20 mouse cellular contexts compared by ENCODE assay signal in genomic region chr15:77196001-77196400, GRCm38 (mm10).
DNase-seq lines count a peak whose midpoint lies in the region; ATAC-seq and TF ChIP-seq lines count a peak whose summit lies in the region.
"Had no signal": no experiment of that assay in that cellular context is flagged by ENCODE, and none has a peak within 500 bp of the region (broad histone marks: within the 10 kb centered on the region; RNA-seq: fewer than 3 reads in every experiment).

No protein-coding gene starts in this region.

- H3K36me3 ChIP-seq in kidney, embryonic 15.5 days: no peaks in the 10 kb centered on the region
- no peaks in the 10 kb centered on the region for H3K36me3 ChIP-seq in intestine, postnatal 0 days (ENCODE audit: control insufficient read depth, insufficient read depth)
- H3K36me3 ChIP-seq in liver, embryonic 14.5 days (replicated peaks; ENCODE audit: control insufficient read depth, insufficient read depth, low read depth): no peaks in the 10 kb centered on the region
- H3K36me3 ChIP-seq in stomach, postnatal 0 days (ENCODE audit: control insufficient read depth, insufficient read depth, low read length): no peaks in the 10 kb centered on the region
- H3K36me3 ChIP-seq in midbrain, postnatal 0 days (ENCODE audit: insufficient read depth, low read length): 0 out of 2 replicates have a peak, but pooled peaks cover 2% of the 10 kb centered on the region
- H3K36me3 ChIP-seq: embryonic facial prominence, embryonic 13.5 days; midbrain, embryonic 10.5 days had no signal

- TF ChIP-seq CTCF in intestine, postnatal 0 days (IDR thresholded peaks at IDR 0.05; ENCODE audit: low read depth): peak; percentile 18; the same call in 1 of the 2 replicates
- TF ChIP-seq CTCF in liver, embryonic 14.5 days (IDR thresholded peaks at IDR 0.05; ENCODE audit: low read depth): no peak
- TF ChIP-seq CTCF in stomach, postnatal 0 days (IDR thresholded peaks at IDR 0.05; ENCODE audit: low read depth): peak; percentile 30; the same call in 1 of the 2 replicates
- TF ChIP-seq CTCF in midbrain, postnatal 0 days (IDR thresholded peaks at IDR 0.05): no peak

- 0 out of 2 replicates have a peak overlapping the region, but pooled peaks have one; percentile 2 for H3K27ac ChIP-seq in kidney, embryonic 15.5 days
- H3K27ac ChIP-seq in intestine, postnatal 0 days (ENCODE audit: low read depth, low read length): 0 out of 2 replicates have a peak overlapping the region, but pooled peaks have one; percentile 37
- no peak overlapping the region for H3K27ac ChIP-seq in liver, embryonic 14.5 days
- peak overlapping the region; percentile 78 for H3K27ac ChIP-seq in stomach, postnatal 0 days (replicated peaks)
- H3K27ac ChIP-seq in midbrain, postnatal 0 days (ENCODE audit: low read depth, low read length): no peak overlapping the region
- H3K27ac ChIP-seq: embryonic facial prominence, embryonic 13.5 days; forebrain, embryonic 13.5 days; layer of hippocampus, adult 2 months; limb, embryonic 10.5 days; midbrain, embryonic 10.5 days had no signal

- DNase-seq in kidney, postnatal 4 days: no peak
- no peak for DNase-seq in liver, embryonic 14.5 days (ENCODE audit: low read depth in 3 of 3, low spot score in 3 of 3)
- DNase-seq in stomach, postnatal 0 days (ENCODE audit: low spot score): no peak
- no peak for DNase-seq in midbrain, postnatal 0 days (ENCODE audit: low spot score)
- DNase-seq: adrenal gland, adult 8-10 months; embryo, embryonic 11 days; kidney, adult 2 months; lung, adult 18-20 months; right cerebral cortex, postnatal 25 days; spleen, adult 18-20 months; thymus, adult 18-20 months; thymus, postnatal 4 days had no signal

- no peaks in the 10 kb centered on the region for H3K27me3 ChIP-seq in kidney, embryonic 15.5 days
- H3K27me3 ChIP-seq in intestine, postnatal 0 days (replicated peaks; ENCODE audit: control insufficient read depth, insufficient read depth, low read length): no peaks in the 10 kb centered on the region
- H3K27me3 ChIP-seq in liver, embryonic 14.5 days (ENCODE audit: control insufficient read depth, insufficient read depth, low read length): no peaks in the 10 kb centered on the region
- no peaks in the 10 kb centered on the region for H3K27me3 ChIP-seq in stomach, postnatal 0 days (ENCODE audit: control insufficient read depth, insufficient read depth, low read length)
- no peaks in the 10 kb centered on the region for H3K27me3 ChIP-seq in midbrain, postnatal 0 days (ENCODE audit: insufficient read depth, low read length)
- H3K27me3 ChIP-seq: embryonic facial prominence, embryonic 13.5 days; forebrain, embryonic 13.5 days had no signal

- peaks cover 18% of the 10 kb centered on the region for H3K4me1 ChIP-seq in kidney, embryonic 15.5 days
- H3K4me1 ChIP-seq in intestine, postnatal 0 days (replicated peaks; ENCODE audit: control insufficient read depth, insufficient read depth, low read length): 0 out of 2 replicates have a peak, but pooled peaks cover 9% of the 10 kb centered on the region
- peaks cover 0 to 2% of the 10 kb centered on the region in 2 experiments; a peak in 1 of 4 replicates for H3K4me1 ChIP-seq in liver, embryonic 14.5 days (replicated peaks; ENCODE audit: control insufficient read depth in 2 of 2, insufficient read depth in 2 of 2, low read length in 1 of 2)
- peaks cover 11% of the 10 kb centered on the region for H3K4me1 ChIP-seq in stomach, postnatal 0 days (replicated peaks; ENCODE audit: control insufficient read depth, insufficient read depth)
- H3K4me1 ChIP-seq in midbrain, postnatal 0 days (ENCODE audit: insufficient read depth, low read length): no peaks in the 10 kb centered on the region
- H3K4me1 ChIP-seq: midbrain, embryonic 10.5 days had no signal

- H3K9ac ChIP-seq in kidney, embryonic 15.5 days: no peak overlapping the region
- no peak overlapping the region for H3K9ac ChIP-seq in intestine, postnatal 0 days (ENCODE audit: low read depth, low read length)
- no peak overlapping the region for H3K9ac ChIP-seq in liver, embryonic 14.5 days (replicated peaks)
- no peak overlapping the region for H3K9ac ChIP-seq in stomach, postnatal 0 days (ENCODE audit: low read length)
- no peak overlapping the region for H3K9ac ChIP-seq in midbrain, postnatal 0 days (replicated peaks; ENCODE audit: low read length, poor library complexity, severe bottlenecking)
- H3K9ac ChIP-seq: embryonic facial prominence, embryonic 13.5 days; forebrain, embryonic 13.5 days had no signal

- WGBS in kidney, embryonic 15.5 days: 72% methylated on average over 2 of the region's 2 CpGs
- 43% methylated on average over 2 of the region's 2 CpGs for WGBS in intestine, postnatal 0 days
- WGBS in liver, embryonic 14.5 days (ENCODE audit: insufficient replicate concordance): 62% methylated on average over 2 of the region's 2 CpGs
- 43% methylated on average over 2 of the region's 2 CpGs for WGBS in stomach, postnatal 0 days
- 93% methylated on average over 2 of the region's 2 CpGs for WGBS in midbrain, postnatal 0 days

- TF ChIP-seq EP300 in liver, embryonic 14.5 days (IDR thresholded peaks at IDR 0.05; ENCODE audit: low read depth): no peak
- no peak for TF ChIP-seq EP300 in stomach, postnatal 0 days (optimal IDR thresholded peaks at IDR 0.05)

- no peak overlapping the region for H3K4me2 ChIP-seq in kidney, embryonic 15.5 days
- H3K4me2 ChIP-seq in intestine, postnatal 0 days (replicated peaks; ENCODE audit: low read depth): no peak overlapping the region
- peak overlapping the region; percentile 32; the same call in 1 of the 2 replicates for H3K4me2 ChIP-seq in liver, embryonic 14.5 days (ENCODE audit: low read depth)
- H3K4me2 ChIP-seq in stomach, postnatal 0 days (replicated peaks; ENCODE audit: low read depth): no peak overlapping the region
- no peak overlapping the region for H3K4me2 ChIP-seq in midbrain, postnatal 0 days (ENCODE audit: low read depth, low read length, poor library complexity, severe bottlenecking)
- H3K4me2 ChIP-seq: embryonic facial prominence, embryonic 13.5 days; forebrain, embryonic 13.5 days had no signal

- H3K4me3 ChIP-seq in kidney, embryonic 15.5 days (replicated peaks): no peak overlapping the region
- H3K4me3 ChIP-seq in intestine, postnatal 0 days (ENCODE audit: low read depth, low read length): no peak overlapping the region
- no peak overlapping the region for H3K4me3 ChIP-seq in liver, embryonic 14.5 days (ENCODE audit: insufficient read depth in 1 of 2, low read depth in 2 of 2, low read length in 2 of 2)
- no peak overlapping the region for H3K4me3 ChIP-seq in stomach, postnatal 0 days (ENCODE audit: low read depth, low read length)
- H3K4me3 ChIP-seq in midbrain, postnatal 0 days (ENCODE audit: low read depth, low read length): no peak overlapping the region
- H3K4me3 ChIP-seq: embryonic facial prominence, embryonic 13.5 days; forebrain, embryonic 13.5 days; layer of hippocampus, adult 2 months; limb, embryonic 10.5 days; midbrain, embryonic 10.5 days had no signal

- ATAC-seq in kidney, embryonic 15.5 days (replicated peaks; ENCODE audit: low FRiP score): no peak
- no peak for ATAC-seq in intestine, postnatal 0 days
- ATAC-seq in liver, embryonic 14.5 days (ENCODE audit: insufficient read depth): no peak
- ATAC-seq in stomach, postnatal 0 days (ENCODE audit: low FRiP score, low TSS enrichment): peak; percentile 62
- ATAC-seq in erythroblast, adult 5-6 weeks (replicated peaks; ENCODE audit: low FRiP score, poor library complexity, severe bottlenecking): no peak
- ATAC-seq in midbrain, postnatal 0 days (ENCODE audit: low FRiP score): no peak
- ATAC-seq: forebrain, embryonic 13.5 days had no signal

- H3K9me3 ChIP-seq in kidney, embryonic 15.5 days (replicated peaks): no peaks in the 10 kb centered on the region
- H3K9me3 ChIP-seq in intestine, postnatal 0 days (ENCODE audit: control insufficient read depth): no peaks in the 10 kb centered on the region
- H3K9me3 ChIP-seq in liver, embryonic 14.5 days (ENCODE audit: control insufficient read depth, low read length): no peaks in the 10 kb centered on the region
- no peaks in the 10 kb centered on the region for H3K9me3 ChIP-seq in stomach, postnatal 0 days (ENCODE audit: control insufficient read depth, low read length)
- H3K9me3 ChIP-seq in midbrain, postnatal 0 days (ENCODE audit: low read length): no peaks in the 10 kb centered on the region
- H3K9me3 ChIP-seq: embryonic facial prominence, embryonic 13.5 days; forebrain, embryonic 13.5 days; limb, embryonic 10.5 days; midbrain, embryonic 10.5 days had no signal

Comparison
In these comparisons a context has a peak if more than half of its experiments do, and no peak if none do; other contexts are left out.
1. H3K27ac ChIP-seq: peak in kidney, embryonic 15.5 days (single experiment), intestine, postnatal 0 days (single experiment) and stomach, postnatal 0 days (single experiment); none in liver, embryonic 14.5 days (single experiment) and midbrain, postnatal 0 days (single experiment).
2. CTCF ChIP-seq: peak in intestine, postnatal 0 days (single experiment) and stomach, postnatal 0 days (single experiment); none in liver, embryonic 14.5 days (single experiment) and midbrain, postnatal 0 days (single experiment).